Mouse (Mus musculus) gastrocnemius, postnatal 14 days (tissue): ENCODE results near the gene Ccdc134. TPM values are rescaled to one million over a fixed set of nuclear protein-coding genes. Genes with fewer than 3 reads are reported as not detected.

Source experiments
- DNase-seq: peaks from one replicate; pipeline ENCODE4 v3.0.0; 2021; ENCODE audit warnings: mixed read lengths
- intact Hi-C: fragments of 180-260 bp; cut with DNase I; formaldehyde crosslinking; loops from one replicate; pipeline ENCODE4 v1.15.1; 2025; ENCODE audit warnings: low total_unique reads
- total RNA-seq, 2 experiments: library from RNA; stranded (reverse); gene quantifications; 2 replicates each; pipeline ENCODE4 v1.2.3; 2021

Ccdc134 gene
- total RNA-seq, 2 experiments from 2014 or later: 18.5 to 18.7 TPM

- intact Hi-C loops: no loop called here
Observed at GRCm38 (mm10) chr15:82146770-82147610, 19.3 kb downstream of the Ccdc134 start, which contains the start of gene Srebf2. Srebf2 (plus strand) TSS chr15:82147181.

DNA sequence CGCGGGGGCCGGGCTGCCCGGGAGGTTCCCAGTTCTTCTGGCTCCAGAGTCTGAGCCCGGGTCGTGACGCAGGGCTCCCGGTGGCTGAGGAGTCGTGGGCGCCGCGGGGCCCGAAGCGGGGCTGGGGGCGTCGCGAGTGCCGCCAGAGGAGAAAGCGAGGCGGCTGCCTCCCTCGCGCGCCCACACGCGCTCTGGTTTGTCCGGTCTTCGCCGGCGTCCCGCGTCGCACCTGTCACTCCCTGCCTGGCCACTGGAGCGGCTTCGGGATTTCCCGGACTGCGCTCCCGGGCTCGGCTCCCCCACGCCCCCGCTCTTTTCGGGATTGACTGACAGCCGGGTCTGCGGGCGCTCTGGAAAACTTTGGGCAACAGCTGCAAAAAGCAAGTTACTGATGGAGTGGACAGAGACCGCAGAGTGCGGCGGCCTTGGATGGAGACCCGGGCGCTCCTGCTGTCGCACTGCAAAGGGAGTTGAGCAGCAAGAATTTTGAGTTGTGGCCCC lies 19.9 kb downstream of the Ccdc134 start:
- DNase-seq: peak; percentile 75
- intact Hi-C loops: no loop called here

More at GRCm38 (mm10) chr15:82146770-82147610, 19.3 kb downstream of the Ccdc134 start, which contains the start of gene Srebf2:
- peak; percentile 99 for DNase-seq

DNA sequence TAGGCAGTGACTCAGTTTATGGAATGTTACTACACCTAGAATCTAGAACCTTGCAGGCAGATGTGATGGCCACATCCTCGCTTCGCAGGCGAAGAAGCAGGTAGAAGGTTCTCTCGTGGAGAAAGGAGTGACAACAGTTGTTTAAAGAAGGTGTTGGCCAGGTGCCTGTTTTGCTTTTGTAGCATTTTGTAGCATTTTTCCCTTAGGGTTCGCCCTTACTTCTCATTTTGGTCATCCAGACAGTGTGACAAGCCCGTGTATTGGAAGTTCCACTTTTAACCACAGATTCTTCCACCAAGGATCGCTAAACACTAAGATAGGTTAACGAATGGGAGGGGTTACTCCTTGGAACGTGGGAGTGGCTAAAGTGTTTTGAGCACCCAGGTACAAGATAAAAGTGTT lies 20.8 kb downstream of the Ccdc134 start:
- intact Hi-C loops: no loop called here

DNA sequence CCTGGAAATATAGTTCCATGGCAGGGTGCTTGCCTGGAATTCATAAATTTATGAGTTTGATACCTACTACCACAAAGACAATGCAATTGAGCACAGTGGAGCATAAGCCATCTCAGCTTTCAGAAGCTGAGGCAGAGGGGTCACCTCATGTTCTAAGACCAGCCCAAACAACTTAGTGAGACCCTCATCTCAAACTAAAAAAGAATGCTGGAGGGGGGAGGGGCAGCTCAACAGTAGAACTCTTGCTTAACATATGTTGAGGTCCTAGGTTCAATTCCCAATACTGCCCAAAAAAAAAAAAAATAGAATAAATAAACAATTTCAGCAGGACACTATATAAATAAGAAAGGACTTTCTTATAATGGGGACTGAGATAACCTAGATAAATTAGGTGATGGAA lies 22.3 kb downstream of the Ccdc134 start:
- no peak for DNase-seq
- intact Hi-C loops: no loop called here

More for the DNA sequence above, 20.8 kb downstream of the Ccdc134 start:
- no peak for DNase-seq

GRCm38 (mm10) chr15:82151176-82151575 lies 23.5 kb downstream of the Ccdc134 start:
- no peak for DNase-seq
- intact Hi-C loops: no loop called here

- intact Hi-C loops: no loop called here
Observed at GRCm38 (mm10) chr15:82152022-82152421, 24.3 kb downstream of the Ccdc134 start.

DNA sequence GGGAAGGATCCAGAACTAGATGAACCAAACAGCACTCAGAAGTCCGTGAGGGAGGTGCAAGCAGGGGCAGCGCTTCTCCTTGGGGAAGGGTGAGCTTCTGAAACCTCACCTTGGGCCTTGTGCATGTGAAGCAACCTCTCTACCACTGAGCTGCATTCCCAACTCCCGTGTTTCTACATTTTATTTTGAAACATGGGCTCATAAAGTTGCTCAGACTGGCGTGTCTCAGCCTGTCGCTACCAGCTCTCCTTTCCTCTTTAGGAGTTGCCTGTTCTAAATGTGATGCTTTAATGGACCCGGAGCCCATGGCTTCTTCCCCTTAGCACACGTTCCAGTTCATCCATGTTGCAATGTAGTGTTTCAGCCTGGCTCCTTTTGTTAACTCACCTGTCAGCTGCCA lies 24.7 kb downstream of the Ccdc134 start:
- intact Hi-C loops: no loop called here
- DNase-seq: no peak

More at GRCm38 (mm10) chr15:82152022-82152421, 24.3 kb downstream of the Ccdc134 start:
- DNase-seq: no peak

DNA sequence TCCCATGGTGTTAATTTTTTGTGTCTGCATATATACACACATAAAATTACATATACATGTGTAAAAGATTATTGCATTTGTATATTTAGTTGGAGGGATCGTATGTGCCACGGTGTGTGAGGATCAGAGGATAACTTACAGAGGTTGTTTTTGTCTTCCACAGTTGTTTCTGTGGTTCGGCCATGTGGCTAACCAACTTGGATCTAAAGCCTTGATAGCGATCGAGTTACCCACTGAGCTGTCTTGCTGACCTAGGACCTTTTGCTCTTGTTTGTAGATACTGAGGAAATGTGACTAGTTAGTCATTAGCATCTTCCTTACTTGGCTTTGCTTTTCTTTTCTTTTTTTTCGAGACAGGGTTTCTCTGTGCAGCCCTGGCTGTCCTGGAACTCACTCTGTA lies 28.6 kb downstream of the Ccdc134 start:
- no peak for DNase-seq
- intact Hi-C loops: no loop called here

GRCm38 (mm10) chr15:82156902-82157301 lies 29.2 kb downstream of the Ccdc134 start:
- DNase-seq: no peak
- intact Hi-C loops: no loop called here

- DNase-seq: no peak
- intact Hi-C loops: no loop called here
Observed at GRCm38 (mm10) chr15:82158243-82159035, 30.7 kb downstream of the Ccdc134 start.

DNA sequence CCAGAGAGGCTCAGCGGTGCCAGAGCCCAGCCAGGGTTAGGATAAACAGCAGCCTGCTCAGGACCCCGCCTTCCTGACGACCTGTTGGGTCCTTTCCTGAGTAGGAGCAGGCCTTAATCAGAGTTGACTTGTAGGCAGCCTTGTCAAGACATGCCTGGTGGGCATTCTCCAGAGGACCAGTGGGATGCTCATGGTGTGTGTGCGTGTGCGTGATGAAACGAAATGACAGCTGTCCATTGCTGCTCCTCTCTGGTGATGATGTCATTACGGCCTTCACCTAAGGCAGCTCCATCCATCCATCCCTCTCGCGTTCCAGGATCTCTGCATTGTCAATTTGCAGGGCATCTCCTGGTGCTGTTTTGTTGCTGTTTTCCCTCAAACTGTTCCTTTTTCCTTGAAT lies 31.7 kb downstream of the Ccdc134 start:
- no peak for DNase-seq
- intact Hi-C loops: no loop called here

DNA sequence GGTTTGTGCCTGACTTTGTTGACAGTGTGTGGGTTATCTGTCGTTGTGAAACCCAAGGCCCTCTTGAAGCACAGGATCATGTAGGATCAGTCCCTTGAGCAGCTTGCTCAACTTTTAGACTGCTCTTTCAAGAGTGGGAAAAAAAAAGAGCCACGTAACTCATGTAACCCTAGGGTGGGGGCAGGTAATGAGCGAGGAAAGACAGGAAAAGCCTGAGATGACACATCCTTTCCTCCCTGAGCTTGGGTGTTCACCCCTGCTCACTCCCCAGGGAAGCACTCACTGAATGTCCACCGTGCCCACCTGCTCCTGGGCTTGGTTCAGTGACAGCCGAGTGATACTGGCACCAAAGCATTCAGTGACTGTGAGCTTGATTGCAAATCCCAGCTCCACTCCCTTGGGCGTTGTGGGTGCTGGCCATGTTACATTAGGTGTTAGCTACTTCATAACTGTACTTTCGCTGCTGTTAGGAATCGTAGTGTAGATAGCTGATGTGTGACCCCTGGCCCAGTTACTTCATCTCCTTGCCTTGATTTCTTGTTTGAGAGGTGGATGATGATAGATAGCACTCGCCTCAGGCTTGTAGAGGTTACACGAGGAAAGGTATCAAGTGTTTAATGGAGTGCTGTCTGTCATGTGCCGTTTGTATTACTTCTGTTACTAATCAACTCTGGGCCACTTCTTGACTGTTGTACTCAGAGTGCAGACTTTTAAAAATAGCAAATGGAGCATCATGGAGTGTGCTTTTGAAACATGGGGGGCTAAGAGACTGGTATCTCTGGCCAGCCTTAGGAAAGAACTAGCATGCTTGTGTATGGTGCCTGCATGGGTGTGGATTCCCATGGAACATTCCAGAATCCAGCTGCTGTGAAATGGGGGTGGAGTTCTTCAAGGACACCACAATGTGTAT lies 33.3 kb downstream of the Ccdc134 start:
- no peak for DNase-seq
- intact Hi-C loops: no loop called here

GRCm38 (mm10) chr15:82161965-82162600 lies 34.4 kb downstream of the Ccdc134 start:
- DNase-seq: no peak
- intact Hi-C loops: no loop called here

DNA sequence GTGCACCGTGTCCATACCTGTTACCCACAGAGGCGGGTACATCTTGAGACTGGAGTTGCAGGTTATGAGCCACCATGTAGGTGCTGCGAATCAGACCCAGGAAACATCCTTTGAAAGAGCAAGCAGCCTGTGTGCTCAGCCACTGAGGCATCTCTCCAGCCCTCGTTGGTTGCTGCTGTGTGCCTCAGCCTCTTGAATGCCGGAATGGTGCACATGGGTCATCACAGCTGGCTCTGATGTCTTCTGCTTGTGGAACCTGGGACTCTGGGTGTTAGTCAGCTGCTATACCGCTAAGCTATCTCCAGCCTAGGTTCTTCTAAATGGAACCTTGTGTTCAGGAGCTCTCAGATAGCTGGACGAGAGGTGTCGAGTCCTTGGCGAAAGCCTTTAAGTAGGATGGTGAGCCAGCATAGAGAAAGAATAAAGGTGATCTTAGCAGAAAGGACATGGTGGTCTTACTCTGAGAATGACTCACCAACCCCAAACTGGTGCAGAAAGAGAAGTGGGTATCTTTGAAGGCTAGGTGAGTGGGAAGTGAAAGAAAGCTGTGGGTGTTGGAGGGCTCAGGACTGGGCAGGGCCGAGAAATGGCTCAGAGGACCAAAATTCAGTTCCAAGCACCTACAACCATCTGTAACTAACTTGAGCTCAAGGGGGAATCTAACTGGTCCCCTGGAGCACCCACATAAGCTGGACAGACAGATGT lies 35.8 kb downstream of the Ccdc134 start:
- intact Hi-C loops: no loop called here
- DNase-seq: no peak

DNA sequence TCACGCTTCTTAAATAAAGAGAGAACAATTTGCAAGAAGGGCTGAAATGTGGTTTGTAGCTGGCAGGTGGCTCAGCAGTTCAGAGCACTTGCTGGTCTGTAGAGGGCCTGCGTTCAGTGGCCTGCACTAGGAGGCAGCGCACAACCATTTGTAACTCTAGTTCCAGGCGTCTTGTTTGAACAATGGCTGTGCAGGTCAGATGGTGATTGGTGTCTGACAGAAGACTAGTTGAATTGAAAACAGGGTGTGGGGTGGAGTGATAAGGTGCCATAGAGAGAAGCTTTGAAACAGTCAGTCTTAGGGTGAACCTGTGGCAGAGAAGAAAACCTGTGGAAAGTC lies 36.3 kb downstream of the Ccdc134 start:
- DNase-seq: no peak
- intact Hi-C loops: no loop called here

- no peak for DNase-seq
- intact Hi-C loops: no loop called here
Observed at GRCm38 (mm10) chr15:82164496-82164895, 36.8 kb downstream of the Ccdc134 start.

DNA sequence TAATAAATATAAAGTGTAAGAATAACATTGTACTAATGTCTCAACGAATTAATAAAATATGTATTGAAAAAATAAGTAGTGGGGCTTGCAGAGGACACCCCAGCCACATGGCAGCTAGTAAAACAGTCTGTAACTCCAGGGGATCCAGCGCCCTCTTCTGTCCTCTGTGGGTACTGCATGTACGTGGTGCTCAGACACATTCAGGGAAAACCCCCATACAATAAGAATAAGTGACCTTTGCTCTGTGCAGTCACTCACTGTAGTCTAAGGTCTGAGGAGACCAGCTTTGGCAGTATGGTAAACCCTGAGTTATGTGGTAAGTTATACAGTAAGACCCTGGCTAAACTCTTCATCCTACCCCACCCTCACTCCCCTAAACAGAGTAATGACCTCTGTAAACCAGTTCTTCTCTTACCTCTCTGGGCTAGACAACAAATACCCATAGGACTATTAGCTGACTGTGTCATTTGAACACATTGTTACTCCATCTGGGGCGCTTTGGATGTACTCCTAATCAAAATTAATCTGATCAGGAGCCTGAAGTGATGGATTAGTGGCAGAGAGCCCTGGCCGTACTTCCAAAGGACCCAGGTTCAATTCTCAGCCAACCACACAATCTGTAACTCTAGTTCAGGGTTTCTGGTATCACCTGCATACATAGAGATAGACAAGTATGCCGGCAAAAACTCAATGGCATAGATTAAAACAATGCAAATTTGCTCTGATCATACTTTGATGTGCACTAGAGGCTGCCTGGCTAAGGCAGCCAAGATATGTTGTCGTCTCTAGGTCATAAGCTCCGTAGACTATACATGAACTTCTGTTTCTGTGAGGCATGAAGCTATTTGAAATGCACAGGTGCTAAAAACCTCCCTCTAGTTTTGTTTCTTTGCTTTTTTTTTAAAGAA lies 37.9 kb downstream of the Ccdc134 start:
- intact Hi-C loops: no loop called here
- peak; percentile 78 for DNase-seq
